Mouse (Mus musculus): ENCODE measurements at regions not wholly inside any gene's neighbourhood (a gene's known extent, or its start where the extent isn't known, plus 50 kb on each side); places are given as distances from the start of the nearest gene placed in this dataset.

DNA sequence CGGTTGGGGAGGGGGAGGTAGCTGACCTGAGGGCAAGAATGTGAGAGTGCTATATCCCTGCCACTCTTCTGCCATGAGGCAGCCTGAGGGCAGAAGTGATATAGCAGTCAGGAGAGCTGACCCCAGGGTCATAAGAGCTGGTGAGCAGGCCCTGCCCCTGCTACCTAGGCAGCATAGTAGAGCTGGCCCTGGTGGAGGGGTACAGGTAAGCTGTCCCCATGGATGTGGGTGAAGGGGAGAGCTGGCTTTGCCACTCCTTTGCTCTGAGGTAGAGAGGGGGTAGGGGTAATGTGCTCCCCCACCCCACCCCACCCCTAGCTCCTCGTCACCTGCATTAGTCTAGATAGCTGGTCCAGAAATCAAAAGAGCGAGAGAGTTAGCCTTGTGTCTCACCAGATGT lies 61.3 kb upstream of the Gm3839 start:
- no peak for TF ChIP-seq CTCF (conservative IDR thresholded peaks at IDR 0.05; ENCODE audit: insufficient read depth, insufficient read length, low read depth, low read length)
- TF ChIP-seq POLR2A (IDR thresholded peaks at IDR 0.05; ENCODE audit: low read depth, low read length), result no peak
- WGBS, result 94% methylated on average over 3 of the region's 3 CpGs
- H3K4me1 ChIP-seq (ENCODE audit: control insufficient read depth, insufficient read depth, low read length), result no peaks in the 10 kb centered on the region
- no peak overlapping the region for H3K4me3 ChIP-seq (ENCODE audit: insufficient read depth, low read depth, low read length)
- H3K27me3 ChIP-seq (replicated peaks; ENCODE audit: control insufficient read depth, insufficient read depth, low read length), result no peaks in the 10 kb centered on the region
- H3K27ac ChIP-seq (ENCODE audit: insufficient read depth, low read depth, low read length), result no peak overlapping the region
- DNase-seq, result no peak
- H3K36me3 ChIP-seq (ENCODE audit: control insufficient read depth, insufficient read depth, low read length), result no peaks in the 10 kb centered on the region

DNA sequence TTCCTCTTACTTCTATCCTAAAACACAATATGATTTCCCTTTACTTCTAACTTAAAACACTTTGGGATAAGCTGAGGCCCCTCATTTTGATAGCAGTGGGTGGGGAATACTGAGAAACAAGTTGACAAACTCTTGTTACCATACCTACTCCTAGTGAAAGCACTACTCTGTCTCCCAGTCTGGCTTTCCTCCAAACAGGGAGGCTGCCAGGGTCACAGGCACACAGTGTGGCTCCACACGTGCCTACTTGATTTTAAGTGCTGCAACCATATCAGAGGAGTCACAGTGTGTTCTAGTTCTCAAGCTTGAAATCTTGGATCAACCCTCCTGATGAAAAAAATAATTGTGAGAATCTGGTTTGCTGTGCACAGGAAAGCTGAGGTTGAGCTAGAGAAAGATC lies 65.8 kb upstream of the Gm3839 start:
- no peak overlapping the region for H3K27ac ChIP-seq (ENCODE audit: insufficient read depth, low read depth, low read length)
- no peak for TF ChIP-seq CTCF (conservative IDR thresholded peaks at IDR 0.05; ENCODE audit: insufficient read depth, insufficient read length, low read depth, low read length)
- no peak for TF ChIP-seq POLR2A (IDR thresholded peaks at IDR 0.05; ENCODE audit: low read depth, low read length)
- H3K4me1 ChIP-seq (ENCODE audit: control insufficient read depth, insufficient read depth, low read length), result no peaks in the 10 kb centered on the region
- WGBS, result 67% methylated on average over 1 of the region's 1 CpGs
- H3K27me3 ChIP-seq (replicated peaks; ENCODE audit: control insufficient read depth, insufficient read depth, low read length), result no peaks in the 10 kb centered on the region
- no peaks in the 10 kb centered on the region for H3K36me3 ChIP-seq (ENCODE audit: control insufficient read depth, insufficient read depth, low read length)
- DNase-seq, result no peak
- H3K4me3 ChIP-seq (ENCODE audit: insufficient read depth, low read depth, low read length), result no peak overlapping the region

DNA sequence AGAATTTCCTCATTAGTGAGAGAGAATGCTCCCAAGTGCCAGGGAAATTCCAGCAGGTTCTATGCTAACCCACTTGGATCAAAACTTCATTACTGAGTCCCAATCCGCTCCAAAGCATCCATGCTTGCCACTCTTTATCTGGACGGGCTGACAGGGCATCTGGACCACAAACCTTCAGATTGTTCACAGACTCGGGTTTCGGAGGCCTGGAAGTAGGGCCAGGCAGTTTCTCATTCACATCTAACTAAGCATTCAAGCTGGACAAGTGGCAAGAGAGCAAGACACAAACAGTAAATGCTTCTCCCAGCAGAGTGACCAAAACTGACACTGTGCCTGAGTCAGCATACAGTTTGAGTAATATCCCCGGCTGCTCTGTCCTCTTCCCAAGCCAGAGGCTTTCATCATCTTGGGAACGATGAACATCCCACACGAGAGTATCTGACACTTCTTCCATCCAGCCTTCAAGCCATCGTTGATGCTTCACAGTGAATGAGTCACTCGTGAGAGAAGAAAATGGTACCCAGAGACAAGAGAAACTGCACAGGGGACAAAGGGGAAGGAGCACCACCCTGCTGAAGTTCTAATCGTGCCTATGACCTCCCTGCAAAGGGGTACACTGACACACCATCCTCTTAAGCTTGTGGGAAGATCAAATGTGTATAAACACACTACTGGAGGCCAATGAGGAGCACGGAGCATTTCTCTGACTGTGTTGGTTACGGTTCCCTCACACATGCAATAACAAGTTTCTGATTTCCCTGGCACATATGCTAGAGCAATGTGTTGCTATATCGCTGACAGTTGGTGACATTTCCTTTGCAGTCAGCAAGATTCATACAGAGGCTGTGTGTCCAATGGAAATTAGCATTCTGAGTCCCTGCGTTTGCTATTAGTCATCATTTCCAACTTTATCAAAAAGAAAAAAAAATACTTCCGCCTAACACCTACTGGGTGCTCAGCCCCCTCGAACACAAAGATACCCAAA lies 72.0 kb upstream of the Gm3839 start:
- whole genome bisulfite sequencing, result 84% methylated on average over 16 of the region's 16 CpGs
- Histone ChIP-seq H3K27me3 (replicated peaks; ENCODE audit: control insufficient read depth, insufficient read depth, low read length) (no peaks in the 10 kb centered on the region), H3K4me1 (ENCODE audit: control insufficient read depth, insufficient read depth, low read length) (no peaks in the 10 kb centered on the region), H3K27ac (ENCODE audit: insufficient read depth, low read depth, low read length) (no peak overlapping the region), H3K4me3 (ENCODE audit: insufficient read depth, low read depth, low read length) (no peak overlapping the region), H3K36me3 (ENCODE audit: control insufficient read depth, insufficient read depth, low read length) (no peaks in the 10 kb centered on the region)
- TF ChIP-seq CTCF (conservative IDR thresholded peaks at IDR 0.05; ENCODE audit: insufficient read depth, insufficient read length, low read depth, low read length) (no peak), POLR2A (IDR thresholded peaks at IDR 0.05; ENCODE audit: low read depth, low read length) (no peak)
- no peak for DNase-seq

DNA sequence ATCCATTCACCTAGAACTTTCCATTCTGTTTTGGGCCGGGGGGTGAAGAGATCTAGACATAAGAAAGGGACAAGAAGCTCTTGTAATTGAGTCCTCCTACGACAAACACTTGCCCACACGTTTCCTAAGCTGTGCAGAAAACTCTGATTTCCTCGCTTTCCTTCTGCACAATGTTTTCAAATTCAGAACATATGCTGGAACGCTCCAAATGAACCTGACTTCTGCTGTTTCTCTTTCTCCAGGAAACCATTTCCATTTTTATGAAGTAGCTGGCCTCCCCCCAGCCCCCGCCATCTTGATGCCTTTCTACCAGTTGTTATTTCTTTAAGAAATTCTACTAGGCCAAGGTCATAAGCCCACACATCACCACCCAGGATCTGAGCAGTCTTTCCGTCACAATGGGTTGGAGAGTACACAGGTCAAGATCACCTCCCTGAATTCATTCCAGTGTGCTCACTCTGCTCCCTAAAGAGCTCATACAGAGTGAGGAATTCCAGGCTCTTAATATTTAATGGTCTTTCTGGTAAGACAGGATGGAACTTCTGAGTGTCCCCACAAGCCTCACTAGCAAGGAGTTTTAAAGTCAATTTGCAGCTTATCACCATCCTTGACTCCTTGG lies 78.7 kb upstream of the Gm3839 start:
- TF ChIP-seq CTCF (conservative IDR thresholded peaks at IDR 0.05; ENCODE audit: insufficient read depth, insufficient read length, low read depth, low read length) (no peak), POLR2A (IDR thresholded peaks at IDR 0.05; ENCODE audit: low read depth, low read length) (no peak)
- Histone ChIP-seq H3K27ac (ENCODE audit: insufficient read depth, low read depth, low read length) (no peak overlapping the region), H3K36me3 (ENCODE audit: control insufficient read depth, insufficient read depth, low read length) (no peaks in the 10 kb centered on the region), H3K4me3 (ENCODE audit: insufficient read depth, low read depth, low read length) (no peak overlapping the region), H3K27me3 (replicated peaks; ENCODE audit: control insufficient read depth, insufficient read depth, low read length) (no peaks in the 10 kb centered on the region), H3K4me1 (ENCODE audit: control insufficient read depth, insufficient read depth, low read length) (no peaks in the 10 kb centered on the region)
- no peak for DNase-seq
- 84% methylated on average over 7 of the region's 7 CpGs for WGBS

DNA sequence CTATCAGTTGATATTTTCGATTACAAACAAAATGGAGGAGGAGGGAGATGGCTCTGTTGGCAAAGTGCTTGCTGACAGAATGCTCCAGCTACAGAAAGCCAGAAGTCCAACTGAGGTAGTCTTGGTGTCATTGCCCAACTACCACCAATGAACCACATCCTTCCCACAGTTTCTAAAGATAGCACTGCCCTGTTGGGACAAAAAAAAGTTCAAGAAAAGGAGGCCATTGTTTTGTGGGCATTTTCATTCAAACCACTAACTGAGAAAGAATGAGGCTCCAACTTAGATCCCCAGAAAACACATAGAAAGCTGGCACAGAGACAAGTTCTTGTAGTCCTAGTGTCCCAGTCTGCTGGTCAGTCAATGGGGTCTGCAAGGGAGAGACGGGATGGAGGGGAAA lies 82.1 kb upstream of the Gm3839 start:
- 73% methylated on average over 2 of the region's 2 CpGs for WGBS
- H3K27me3 ChIP-seq (replicated peaks; ENCODE audit: control insufficient read depth, insufficient read depth, low read length), result no peaks in the 10 kb centered on the region
- no peak for DNase-seq

DNA sequence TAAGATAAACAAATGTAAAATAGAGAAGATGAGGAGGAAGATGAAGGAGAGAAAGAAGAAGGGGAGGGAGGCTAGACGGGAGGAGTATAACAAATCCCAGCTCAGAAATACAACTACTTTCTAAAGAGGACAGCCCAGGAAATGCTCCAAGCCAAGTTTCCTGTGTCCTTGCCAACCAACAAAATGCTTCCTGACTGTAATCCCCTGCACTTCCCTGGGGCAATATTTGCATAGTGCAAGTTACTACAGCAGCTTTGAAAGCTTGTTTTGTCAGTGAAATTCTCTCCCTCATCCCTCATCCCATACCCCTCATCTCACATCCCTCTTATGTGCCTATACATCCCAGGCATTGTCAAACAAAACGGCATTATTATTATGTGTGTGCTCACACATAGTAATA lies 83.7 kb upstream of the Gm3839 start:
- no peak overlapping the region for H3K4me3 ChIP-seq (ENCODE audit: insufficient read depth, low read depth, low read length)
- H3K36me3 ChIP-seq (ENCODE audit: control insufficient read depth, insufficient read depth, low read length), result no peaks in the 10 kb centered on the region
- 67% methylated on average over 2 of the region's 2 CpGs for WGBS
- TF ChIP-seq CTCF (conservative IDR thresholded peaks at IDR 0.05; ENCODE audit: insufficient read depth, insufficient read length, low read depth, low read length) (no peak), POLR2A (IDR thresholded peaks at IDR 0.05; ENCODE audit: low read depth, low read length) (no peak)
- no peaks in the 10 kb centered on the region for H3K27me3 ChIP-seq (replicated peaks; ENCODE audit: control insufficient read depth, insufficient read depth, low read length)
- no peaks in the 10 kb centered on the region for H3K4me1 ChIP-seq (ENCODE audit: control insufficient read depth, insufficient read depth, low read length)
- H3K27ac ChIP-seq (ENCODE audit: insufficient read depth, low read depth, low read length), result no peak overlapping the region
- peak; percentile 4 for DNase-seq

More for the DNA sequence above, 82.1 kb upstream of the Gm3839 start:
- H3K36me3 ChIP-seq (ENCODE audit: control insufficient read depth, insufficient read depth, low read length), result no peaks in the 10 kb centered on the region
- no peak overlapping the region for H3K4me3 ChIP-seq (ENCODE audit: insufficient read depth, low read depth, low read length)
- H3K27ac ChIP-seq (ENCODE audit: insufficient read depth, low read depth, low read length), result no peak overlapping the region
- H3K4me1 ChIP-seq (ENCODE audit: control insufficient read depth, insufficient read depth, low read length), result no peaks in the 10 kb centered on the region
- no peak for TF ChIP-seq CTCF (conservative IDR thresholded peaks at IDR 0.05; ENCODE audit: insufficient read depth, insufficient read length, low read depth, low read length)
- no peak for TF ChIP-seq POLR2A (IDR thresholded peaks at IDR 0.05; ENCODE audit: low read depth, low read length)

DNA sequence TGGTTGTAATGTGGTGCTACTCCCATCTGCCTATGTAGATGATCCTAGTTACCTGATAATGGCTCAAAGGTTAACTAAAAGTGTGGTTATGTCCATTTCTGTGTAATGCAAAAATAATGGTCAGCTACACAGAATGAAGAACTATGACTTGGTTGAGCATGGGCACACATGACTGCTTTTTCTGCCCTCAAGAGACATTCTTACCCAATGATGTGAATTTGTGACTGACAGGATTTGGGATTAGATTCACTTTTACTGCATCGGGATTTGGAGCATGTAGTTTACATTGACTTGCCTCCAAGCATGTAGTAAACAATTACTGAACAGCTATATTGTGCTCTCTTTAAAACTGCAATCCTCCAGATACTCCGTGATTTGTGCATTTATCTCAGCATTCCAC lies 93.4 kb upstream of the Gm3839 start:
- H3K27me3 ChIP-seq (replicated peaks; ENCODE audit: control insufficient read depth, insufficient read depth, low read length), result no peaks in the 10 kb centered on the region
- WGBS, result 74% methylated on average over 2 of the region's 2 CpGs
- no peak overlapping the region for H3K27ac ChIP-seq (ENCODE audit: insufficient read depth, low read depth, low read length)
- H3K4me1 ChIP-seq (ENCODE audit: control insufficient read depth, insufficient read depth, low read length), result no peaks in the 10 kb centered on the region
- DNase-seq, result no peak
- no peak for TF ChIP-seq CTCF (conservative IDR thresholded peaks at IDR 0.05; ENCODE audit: insufficient read depth, insufficient read length, low read depth, low read length)
- no peak for TF ChIP-seq POLR2A (IDR thresholded peaks at IDR 0.05; ENCODE audit: low read depth, low read length)
- H3K36me3 ChIP-seq (ENCODE audit: control insufficient read depth, insufficient read depth, low read length), result no peaks in the 10 kb centered on the region
- no peak overlapping the region for H3K4me3 ChIP-seq (ENCODE audit: insufficient read depth, low read depth, low read length)
